Mouse (Mus musculus): ENCODE results near the gene Dock2. TPM values are rescaled to one million over a fixed set of nuclear protein-coding genes. Genes with fewer than 3 reads are reported as not detected.

Gene Dock2
- total RNA-seq, 2 experiments from 2014 or later, result 2.5 to 4.1 TPM

GRCm38 (mm10) chr11:34771221-34771986, 12.3 kb downstream of the Dock2 start:
- DNase-seq (ENCODE audit: low spot score in 2 of 2), result no peak

GRCm38 (mm10) chr11:34770666-34771065, 13.0 kb downstream of the Dock2 start:
- intact Hi-C loops (cut with DNase I), result no loop called here
- DNase-seq (ENCODE audit: low spot score in 2 of 2), result no peak

More at GRCm38 (mm10) chr11:34771221-34771986, 12.3 kb downstream of the Dock2 start:
- intact Hi-C loops (cut with DNase I), result no loop called here

- no peak for DNase-seq (ENCODE audit: low spot score in 2 of 2)
- intact Hi-C loops (cut with DNase I), result no loop called here
These were observed 13.7 kb downstream of the Dock2 start for GRCm38 (mm10) chr11:34769946-34770345.

- intact Hi-C loops (cut with DNase I), result no loop called here
- DNase-seq (ENCODE audit: low spot score in 2 of 2), result no peak
These were observed 14.3 kb downstream of the Dock2 start for GRCm38 (mm10) chr11:34769396-34769795.

- no peak for DNase-seq (ENCODE audit: low spot score in 2 of 2)
- intact Hi-C loops (cut with DNase I), result no loop called here
These were observed 19.8 kb downstream of the Dock2 start for GRCm38 (mm10) chr11:34763739-34764361.

GRCm38 (mm10) chr11:34762570-34763127, 21.0 kb downstream of the Dock2 start:
- intact Hi-C loops (cut with DNase I), result no loop called here
- no peak for DNase-seq (ENCODE audit: low spot score in 2 of 2)

GRCm38 (mm10) chr11:34762125-34762524, 21.6 kb downstream of the Dock2 start:
- no peak for DNase-seq (ENCODE audit: low spot score in 2 of 2)
- intact Hi-C loops (cut with DNase I), result no loop called here

GRCm38 (mm10) chr11:34759582-34759981, 24.1 kb downstream of the Dock2 start:
- no peak for DNase-seq (ENCODE audit: low spot score in 2 of 2)
- intact Hi-C loops (cut with DNase I), result no loop called here

- DNase-seq (ENCODE audit: low spot score in 2 of 2), result no peak
- intact Hi-C loops (cut with DNase I), result no loop called here
These were observed 42.6 kb downstream of the Dock2 start for GRCm38 (mm10) chr11:34741081-34741480.

- DNase-seq (ENCODE audit: low spot score in 2 of 2), result no peak
- intact Hi-C loops (cut with DNase I), result no loop called here
These were observed 43.9 kb downstream of the Dock2 start for GRCm38 (mm10) chr11:34739816-34740215.

GRCm38 (mm10) chr11:34738945-34739344, 44.7 kb downstream of the Dock2 start:
- intact Hi-C loops (cut with DNase I), result no loop called here

GRCm38 (mm10) chr11:34737193-34737592, 46.5 kb downstream of the Dock2 start:
- intact Hi-C loops (cut with DNase I), result no loop called here
- DNase-seq (ENCODE audit: low spot score in 2 of 2), result no peak

More at GRCm38 (mm10) chr11:34738945-34739344, 44.7 kb downstream of the Dock2 start:
- DNase-seq (ENCODE audit: low spot score in 2 of 2), result no peak

- no peak for DNase-seq (ENCODE audit: low spot score in 2 of 2)
- intact Hi-C loops (cut with DNase I), result no loop called here
These were observed 49.7 kb downstream of the Dock2 start for GRCm38 (mm10) chr11:34734033-34734432.

GRCm38 (mm10) chr11:34727467-34727866, 56.2 kb downstream of the Dock2 start:
- DNase-seq (ENCODE audit: low spot score in 2 of 2), result no peak
- intact Hi-C loops (cut with DNase I), result no loop called here

GRCm38 (mm10) chr11:34726699-34727347, 56.9 kb downstream of the Dock2 start:
- intact Hi-C loops (cut with DNase I), result no loop called here
- no peak for DNase-seq (ENCODE audit: low spot score in 2 of 2)

GRCm38 (mm10) chr11:34713360-34713759, 70.3 kb downstream of the Dock2 start:
- intact Hi-C loops (cut with DNase I), result no loop called here
- no peak for DNase-seq (ENCODE audit: low spot score in 2 of 2)

GRCm38 (mm10) chr11:34708278-34708677, 75.4 kb downstream of the Dock2 start:
- intact Hi-C loops (cut with DNase I), result loop anchor here (5.0 kb wide), 1 partner anchor 476 kb away; no protein-coding TSS in a partner anchor
- DNase-seq (ENCODE audit: low spot score in 2 of 2), result peak in 1 of 2 experiments; percentile 9

- no peak for DNase-seq (ENCODE audit: low spot score in 2 of 2)
- intact Hi-C loops (cut with DNase I), result loop anchor here (5.0 kb wide), 1 partner anchor 475 kb away; no protein-coding TSS in a partner anchor
These were observed 76.3 kb downstream of the Dock2 start for GRCm38 (mm10) chr11:34707360-34707759.

GRCm38 (mm10) chr11:34705108-34705446, 78.6 kb downstream of the Dock2 start:
- intact Hi-C loops (cut with DNase I), result loop anchor here (2.0 to 5.0 kb wide), 2 partner anchors 390 to 473 kb away; partner anchors contain the start of gene Fam196b
- DNase-seq (ENCODE audit: low spot score in 2 of 2), result no peak

Measured in left cerebral cortex, postnatal 36 days (tissue).